Mouse (Mus musculus): ENCODE results near the gene Sema6d.

DNA sequence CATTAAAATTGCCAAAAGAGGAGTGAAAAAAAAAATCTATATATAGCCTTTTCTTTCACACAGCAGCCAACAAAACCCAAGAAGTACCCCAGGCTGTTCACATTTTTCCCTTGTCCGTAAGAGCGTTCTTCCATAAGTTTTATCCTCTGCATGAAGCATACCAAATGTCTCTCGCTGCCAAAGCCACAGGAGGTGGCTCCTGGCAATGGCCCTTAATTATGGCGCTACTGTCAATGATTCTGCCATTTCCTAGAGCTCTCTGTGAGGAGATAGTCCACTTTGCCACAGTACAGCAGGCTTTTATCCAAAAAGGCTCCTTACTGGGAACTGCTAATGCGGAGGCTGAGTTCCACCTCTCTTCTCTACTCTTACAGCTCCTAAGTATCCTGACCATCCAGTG lies 104.3 kb downstream of the Sema6d start:
- no peak for TF ChIP-seq CTCF (IDR thresholded peaks at IDR 0.05; ENCODE audit: insufficient read depth, low read depth, low read length)
- no peak for TF ChIP-seq POLR2A (IDR thresholded peaks at IDR 0.05; ENCODE audit: insufficient read depth, low read depth, low read length)

Measured in olfactory bulb, adult 2 months (tissue).